13 mouse cellular contexts compared by ENCODE assay signal in genomic region chr4:151106468-151106867, GRCm38 (mm10). TPM values are rescaled to one million over a fixed set of nuclear protein-coding genes. Genes with fewer than 3 reads are reported as not detected.
DNase-seq lines count a peak whose midpoint lies in the region; ATAC-seq and TF ChIP-seq lines count a peak whose summit lies in the region.
"Had no signal": no experiment of that assay in that cellular context is flagged by ENCODE, and none has a peak within 500 bp of the region (broad histone marks: within the 10 kb centered on the region; RNA-seq: fewer than 3 reads in every experiment).

No protein-coding gene starts in this region.

- intact Hi-C loops in heart, postnatal 10 days (cut with DNase I), result no loop called here

- TF ChIP-seq POLR2A in brain, embryonic 14.5 days (IDR thresholded peaks at IDR 0.05; ENCODE audit: borderline replicate concordance, extremely low read depth, insufficient read depth, insufficient read length, poor library complexity, severe bottlenecking), result no peak

- H3K27me3 ChIP-seq in heart, embryonic 12.5 days (replicated peaks), result peaks cover 31% of the 10 kb centered on the region
- H3K27me3 ChIP-seq in forebrain, embryonic 14.5 days (replicated peaks; ENCODE audit: control insufficient read depth, insufficient read depth, low read length), result no peaks in the 10 kb centered on the region
- H3K27me3 ChIP-seq in midbrain, embryonic 14.5 days (ENCODE audit: control insufficient read depth, insufficient read depth, low read length), result no peaks in the 10 kb centered on the region

- no peaks in the 10 kb centered on the region; the same call in 1 of the 2 replicates for H3K9me3 ChIP-seq in heart, embryonic 12.5 days (replicated peaks)
- H3K9me3 ChIP-seq in forebrain, embryonic 14.5 days (replicated peaks; ENCODE audit: control insufficient read depth, low read length), result no peaks in the 10 kb centered on the region
- H3K9me3 ChIP-seq in midbrain, embryonic 14.5 days (ENCODE audit: control insufficient read depth, low read length), result no peaks in the 10 kb centered on the region
- H3K9me3 ChIP-seq: intestine, embryonic 15.5 days; liver, embryonic 13.5 days had no signal

- peak overlapping the region; percentile 58 for H3K4me2 ChIP-seq in heart, embryonic 12.5 days
- peak overlapping the region; percentile 72 for H3K4me2 ChIP-seq in forebrain, embryonic 14.5 days (ENCODE audit: low read length)
- peak overlapping the region; percentile 59 for H3K4me2 ChIP-seq in midbrain, embryonic 14.5 days (ENCODE audit: low read length)
- H3K4me2 ChIP-seq: liver, embryonic 13.5 days had no signal

- H3K4me1 ChIP-seq in heart, embryonic 12.5 days (replicated peaks), result peaks cover 49% of the 10 kb centered on the region
- H3K4me1 ChIP-seq in forebrain, embryonic 14.5 days (ENCODE audit: control insufficient read depth, insufficient read depth, low read length), result peaks cover 29% of the 10 kb centered on the region
- H3K4me1 ChIP-seq in midbrain, embryonic 14.5 days (ENCODE audit: control insufficient read depth, insufficient read depth, low read length), result peaks cover 37% of the 10 kb centered on the region

- H3K9ac ChIP-seq in heart, embryonic 12.5 days, result peak overlapping the region; percentile 48
- peak overlapping the region; percentile 94 for H3K9ac ChIP-seq in forebrain, embryonic 14.5 days (ENCODE audit: low read length)
- H3K9ac ChIP-seq in midbrain, embryonic 14.5 days (replicated peaks; ENCODE audit: low read length), result peak overlapping the region; percentile 89
- H3K9ac ChIP-seq: intestine, embryonic 15.5 days; liver, embryonic 13.5 days had no signal

- DNase-seq in heart, postnatal 10 days, result no peak
- DNase-seq in brain, embryonic 14.5 days (ENCODE audit: low read depth), result peak; percentile 74
- peak; percentile 65 for DNase-seq in forebrain, embryonic 14.5 days (ENCODE audit: low spot score)
- peak; percentile 58 for DNase-seq in midbrain, embryonic 14.5 days
- no peak for DNase-seq in thymus, postnatal 0 days (ENCODE audit: low spot score)
- no peak for DNase-seq in frontal cortex, postnatal 36 days (ENCODE audit: low spot score in 2 of 2)
- no peak for DNase-seq in layer of hippocampus, postnatal 25 days (ENCODE audit: extremely low spot score in 1 of 2, low spot score in 1 of 2)
- DNase-seq: liver, embryonic 13.5 days; right cerebral cortex, postnatal 14 days had no signal

- H3K4me3 ChIP-seq in heart, embryonic 12.5 days, result peak overlapping the region; percentile 83
- peak overlapping the region; percentile 89 for H3K4me3 ChIP-seq in forebrain, embryonic 14.5 days (ENCODE audit: low read depth, low read length)
- H3K4me3 ChIP-seq in midbrain, embryonic 14.5 days (replicated peaks; ENCODE audit: low read depth, low read length), result peak overlapping the region; percentile 85
- H3K4me3 ChIP-seq: liver, embryonic 13.5 days had no signal

- no peak for ATAC-seq in heart, embryonic 12.5 days (ENCODE audit: insufficient number of reproducible peaks, low FRiP score)
- ATAC-seq in forebrain, embryonic 14.5 days, result no peak
- ATAC-seq in midbrain, embryonic 14.5 days (ENCODE audit: low FRiP score, low TSS enrichment), result no peak
- ATAC-seq: intestine, embryonic 15.5 days had no signal

- 26% methylated on average over 10 of the region's 10 CpGs for WGBS in heart, embryonic 12.5 days
- WGBS in forebrain, embryonic 14.5 days, result 17% methylated on average over 10 of the region's 10 CpGs
- 11% methylated on average over 10 of the region's 10 CpGs for WGBS in midbrain, embryonic 14.5 days

- H3K36me3 ChIP-seq in heart, embryonic 12.5 days, result peaks cover 3% of the 10 kb centered on the region; the same call in 1 of the 2 replicates
- H3K36me3 ChIP-seq in forebrain, embryonic 14.5 days (ENCODE audit: control insufficient read depth, insufficient read depth, low read length), result peaks cover 3% of the 10 kb centered on the region; the same call in 1 of the 2 replicates
- no peaks in the 10 kb centered on the region for H3K36me3 ChIP-seq in midbrain, embryonic 14.5 days (ENCODE audit: control insufficient read depth, insufficient read depth, low read length)
- H3K36me3 ChIP-seq: intestine, embryonic 15.5 days; liver, embryonic 13.5 days had no signal

- H3K27ac ChIP-seq in heart, embryonic 12.5 days (ENCODE audit: poor library complexity, severe bottlenecking), result peak overlapping the region; percentile 91
- H3K27ac ChIP-seq in forebrain, embryonic 14.5 days (ENCODE audit: low read depth, low read length), result peak overlapping the region; percentile 77
- H3K27ac ChIP-seq in midbrain, embryonic 14.5 days (replicated peaks; ENCODE audit: low read depth, low read length), result peak overlapping the region; percentile 50; the same call in 1 of the 2 replicates
- H3K27ac ChIP-seq: intestine, embryonic 15.5 days; liver, embryonic 13.5 days had no signal

- no peak for TF ChIP-seq CTCF in brain, embryonic 14.5 days (IDR thresholded peaks at IDR 0.05; ENCODE audit: borderline replicate concordance, extremely low read depth, insufficient read depth, insufficient read length)

RNA-seq across cellular contexts. Expression of gene Gm13090, which starts 17.1 kb away (rescaled TPM):
- not detected in 2 replicates for polyA plus RNA-seq in heart, embryonic 12.5 days (2016; fragmentation: Nextera tagmentation; extraction: Ambion mirVana)
- total RNA-seq in heart, postnatal 10 days (2021), result not detected
- not detected in 2 replicates for polyA plus RNA-seq in brain, embryonic 14.5 days (2012; rRNA removed)
- 0.31 TPM in 1 of 2 replicates, not detected in the other for polyA plus RNA-seq in forebrain, embryonic 14.5 days (2014; fragmentation: Nextera tagmentation; extraction: Ambion mirVana)
- polyA plus RNA-seq in midbrain, embryonic 14.5 days (2014; fragmentation: Nextera tagmentation; extraction: Ambion mirVana), result 0.50 TPM in 1 of 2 replicates, not detected in the other
- not detected in 2 replicates for polyA plus RNA-seq in thymus, postnatal 0 days (2015; fragmentation: Nextera tagmentation; extraction: Ambion mirVana)
- not detected for total RNA-seq in layer of hippocampus, postnatal 25 days (2021)
- total RNA-seq: layer of hippocampus, postnatal 14 days had no signal
- polyA plus RNA-seq: intestine, embryonic 15.5 days; liver, embryonic 13.5 days; testis, adult 2 months had no signal

RNA-seq across cellular contexts. Expression of gene Vamp3, which starts 48.7 kb away (rescaled TPM):
- polyA plus RNA-seq in heart, embryonic 12.5 days (2016; fragmentation: Nextera tagmentation; extraction: Ambion mirVana), result 100 and 109 TPM in 2 replicates
- 10 to 100 TPM; 79.9 to 84.5 TPM for total RNA-seq in heart, postnatal 10 days (2021)
- polyA plus RNA-seq in brain, embryonic 14.5 days (2012; rRNA removed), result 55.8 and 55.9 TPM in 2 replicates
- 25.1 and 30.0 TPM in 2 replicates for polyA plus RNA-seq in forebrain, embryonic 14.5 days (2014; fragmentation: Nextera tagmentation; extraction: Ambion mirVana)
- 30.4 and 34.9 TPM in 2 replicates for polyA plus RNA-seq in midbrain, embryonic 14.5 days (2014; fragmentation: Nextera tagmentation; extraction: Ambion mirVana)
- polyA plus RNA-seq in thymus, postnatal 0 days (2015; fragmentation: Nextera tagmentation; extraction: Ambion mirVana), result 65.1 and 73.3 TPM in 2 replicates
- total RNA-seq in layer of hippocampus, postnatal 25 days (2021), result 10 to 100 TPM; 35.0 to 35.1 TPM

Comparison
In these comparisons a context has a peak if more than half of its experiments do, and no peak if none do; other contexts are left out.
1. DNase-seq: peak in brain, embryonic 14.5 days (single experiment), forebrain, embryonic 14.5 days (single experiment) and midbrain, embryonic 14.5 days (single experiment); none in heart, postnatal 10 days (0 of 2), thymus, postnatal 0 days (single experiment), frontal cortex, postnatal 36 days (0 of 2) and layer of hippocampus, postnatal 25 days (0 of 2).
2. Peak in every context shown above with its lines, with median percentiles within 50 percentile points of each other: H3K27ac ChIP-seq, H3K4me2 ChIP-seq, H3K4me3 ChIP-seq and H3K9ac ChIP-seq.